Mouse (Mus musculus): Measurements from ENCODE around the gene Zfp385c. TPM values are rescaled to one million over a fixed set of nuclear protein-coding genes. Genes with fewer than 3 reads are reported as not detected.
A peak's percentile ranks its signal among the peaks of the same experiment; 100 is the strongest.
"Not testable (repeated sequence)": the region's sequence is repeated elsewhere in the genome, so short reads cannot be mapped to it uniquely, and the experiment has no call there.

The Zfp385c gene
- total and polyA plus RNA-seq, 3 experiments = 0.11 TPM; not detected in 2

GRCm38 (mm10) chr11:100619982-100620381, 72.3 kb downstream of the Zfp385c start, which contains the start of gene Dnajc7:
Gene Dnajc7 (minus strand): TSS chr11:100620168.
- peak within 1 kb of the TSS; percentile 99 for H3K4me3 ChIP-seq (ENCODE audit: low read depth, low read length)
- ATAC-seq (ENCODE audit: extremely low read depth, insufficient number of reproducible peaks, low FRiP score, poor library complexity, severe bottlenecking) (no peak), DNase-seq (ENCODE audit: low spot score) (peak; percentile 35)
- no peak for TF ChIP-seq TAL1 (conservative IDR thresholded peaks at IDR 0.05; ENCODE audit: low read depth, low read length)
- no peak for TF ChIP-seq GATA1 (IDR thresholded peaks at IDR 0.05; ENCODE audit: borderline replicate concordance, low read length)
- TF ChIP-seq CTCF (IDR thresholded peaks at IDR 0.05; ENCODE audit: low read depth, low read length) = no peak
- no peak for TF ChIP-seq POLR2AphosphoS5 (IDR thresholded peaks at IDR 0.05; ENCODE audit: insufficient replicate concordance, low read depth, low read length)
- no peak for TF ChIP-seq GATA2 (IDR thresholded peaks at IDR 0.05; ENCODE audit: borderline replicate concordance, low read depth, low read length)
- 0 out of 2 replicates have a peak, but pooled peaks cover 2% of the 10 kb centered on the region for H3K9me3 ChIP-seq (replicated peaks)
- no peaks in the 10 kb centered on the region for H3K27me3 ChIP-seq (ENCODE audit: insufficient read depth, low read length)
- H3K4me1 ChIP-seq (ENCODE audit: insufficient read depth, low read depth, low read length) = peaks cover 59% of the 10 kb centered on the region
- H3K36me3 ChIP-seq (replicated peaks) = peaks cover 36% of the 10 kb centered on the region

GRCm38 (mm10) chr11:100619485-100619975, 72.7 kb downstream of the Zfp385c start:
- Histone ChIP-seq H3K4me1 (ENCODE audit: insufficient read depth, low read depth, low read length) (peaks cover 55% of the 10 kb centered on the region), H3K27me3 (ENCODE audit: insufficient read depth, low read length) (no peaks in the 10 kb centered on the region), H3K4me3 (ENCODE audit: low read depth, low read length) (peak overlapping the region; percentile 99), H3K9me3 (replicated peaks) (no peaks in the 10 kb centered on the region), H3K36me3 (replicated peaks) (peaks cover 34% of the 10 kb centered on the region)
- DNase-seq (ENCODE audit: low spot score) = peak; percentile 96
- TF ChIP-seq CTCF (IDR thresholded peaks at IDR 0.05; ENCODE audit: low read depth, low read length) = no peak
- no peak for TF ChIP-seq GATA1 (IDR thresholded peaks at IDR 0.05; ENCODE audit: borderline replicate concordance, low read length)
- no peak for TF ChIP-seq POLR2AphosphoS5 (IDR thresholded peaks at IDR 0.05; ENCODE audit: insufficient replicate concordance, low read depth, low read length)
- TF ChIP-seq GATA2 (IDR thresholded peaks at IDR 0.05; ENCODE audit: borderline replicate concordance, low read depth, low read length) = no peak
- TF ChIP-seq TAL1 (conservative IDR thresholded peaks at IDR 0.05; ENCODE audit: low read depth, low read length) = no peak
- peak; percentile 58 for ATAC-seq (ENCODE audit: extremely low read depth, insufficient number of reproducible peaks, low FRiP score, poor library complexity, severe bottlenecking)

GRCm38 (mm10) chr11:100618761-100619484, 73.3 kb downstream of the Zfp385c start, which contains the start of gene Nkiras2:
Gene Nkiras2 (plus strand): TSS chr11:100619244.
- Histone ChIP-seq H3K36me3 (replicated peaks) (peaks cover 31% of the 10 kb centered on the region), H3K27me3 (ENCODE audit: insufficient read depth, low read length) (no peaks in the 10 kb centered on the region), H3K4me3 (ENCODE audit: low read depth, low read length) (peak within 1 kb of the TSS; percentile 99), H3K9me3 (replicated peaks) (no peaks in the 10 kb centered on the region), H3K4me1 (ENCODE audit: insufficient read depth, low read depth, low read length) (peaks cover 51% of the 10 kb centered on the region)
- TF ChIP-seq POLR2AphosphoS5 (IDR thresholded peaks at IDR 0.05; ENCODE audit: insufficient replicate concordance, low read depth, low read length) (no peak), TAL1 (conservative IDR thresholded peaks at IDR 0.05; ENCODE audit: low read depth, low read length) (no peak), CTCF (IDR thresholded peaks at IDR 0.05; ENCODE audit: low read depth, low read length) (no peak), GATA1 (IDR thresholded peaks at IDR 0.05; ENCODE audit: borderline replicate concordance, low read length) (no peak), GATA2 (IDR thresholded peaks at IDR 0.05; ENCODE audit: borderline replicate concordance, low read depth, low read length) (no peak)
- ATAC-seq (ENCODE audit: extremely low read depth, insufficient number of reproducible peaks, low FRiP score, poor library complexity, severe bottlenecking) = peak; percentile 61
- peak; percentile 93 for DNase-seq (ENCODE audit: low spot score)

GRCm38 (mm10) chr11:100617480-100617879, 74.8 kb downstream of the Zfp385c start:
- DNase-seq (ENCODE audit: low spot score) (no peak), ATAC-seq (ENCODE audit: extremely low read depth, insufficient number of reproducible peaks, low FRiP score, poor library complexity, severe bottlenecking) (no peak)
- no peaks in the 10 kb centered on the region for H3K9me3 ChIP-seq (replicated peaks)
- H3K4me3 ChIP-seq (ENCODE audit: low read depth, low read length) = peak overlapping the region; percentile 44; the same call in 1 of the 2 replicates
- H3K27me3 ChIP-seq (ENCODE audit: insufficient read depth, low read length) = no peaks in the 10 kb centered on the region
- TF ChIP-seq CTCF (IDR thresholded peaks at IDR 0.05; ENCODE audit: low read depth, low read length) = no peak
- H3K36me3 ChIP-seq (replicated peaks) = peaks cover 38% of the 10 kb centered on the region
- H3K4me1 ChIP-seq (ENCODE audit: insufficient read depth, low read depth, low read length) = peaks cover 52% of the 10 kb centered on the region

- ATAC-seq (ENCODE audit: extremely low read depth, insufficient number of reproducible peaks, low FRiP score, poor library complexity, severe bottlenecking); H3K4me3 ChIP-seq (ENCODE audit: low read depth, low read length); H3K9me3 ChIP-seq (replicated peaks); DNase-seq (ENCODE audit: low spot score); H3K27me3 ChIP-seq (ENCODE audit: insufficient read depth, low read length): not testable (repeated sequence)
- peaks cover 45% of the 10 kb centered on the region for H3K36me3 ChIP-seq (replicated peaks)
- H3K4me1 ChIP-seq (ENCODE audit: insufficient read depth, low read depth, low read length) = peaks cover 54% of the 10 kb centered on the region
Observed at GRCm38 (mm10) chr11:100616836-100617235, 75.4 kb downstream of the Zfp385c start.

- Histone ChIP-seq H3K4me3 (ENCODE audit: low read depth, low read length) (no peak overlapping the region), H3K9me3 (replicated peaks) (no peaks in the 10 kb centered on the region), H3K27me3 (ENCODE audit: insufficient read depth, low read length) (no peaks in the 10 kb centered on the region), H3K36me3 (replicated peaks) (peaks cover 47% of the 10 kb centered on the region), H3K4me1 (ENCODE audit: insufficient read depth, low read depth, low read length) (peaks cover 54% of the 10 kb centered on the region)
- no peak for ATAC-seq (ENCODE audit: extremely low read depth, insufficient number of reproducible peaks, low FRiP score, poor library complexity, severe bottlenecking)
- TF ChIP-seq POLR2AphosphoS5 (IDR thresholded peaks at IDR 0.05; ENCODE audit: insufficient replicate concordance, low read depth, low read length) (no peak), GATA2 (IDR thresholded peaks at IDR 0.05; ENCODE audit: borderline replicate concordance, low read depth, low read length) (no peak), GATA1 (IDR thresholded peaks at IDR 0.05; ENCODE audit: borderline replicate concordance, low read length) (no peak), CTCF (IDR thresholded peaks at IDR 0.05; ENCODE audit: low read depth, low read length) (no peak), TAL1 (conservative IDR thresholded peaks at IDR 0.05; ENCODE audit: low read depth, low read length) (no peak)
- no peak for DNase-seq (ENCODE audit: low spot score)
Observed at GRCm38 (mm10) chr11:100616332-100616731, 75.9 kb downstream of the Zfp385c start.

All from G1E (cell line).